Mouse (Mus musculus) kidney, adult 2 months (tissue): ENCODE results near the gene Olfr544. TPM values are rescaled to one million over a fixed set of nuclear protein-coding genes. Genes with fewer than 3 reads are reported as not detected.

ENCODE experiments used
- DNase-seq: peaks from one replicate; pipeline ENCODE4 v3.0.0; 2021
- H3K27ac ChIP-seq: fragments of 200-500 bp; 2 replicates; pipeline ENCODE4 v1.5.1; 2012; ENCODE audit warnings: low read depth, low read length, control low read depth, inconsistent platforms; ENCODE audit not compliant: insufficient read depth
- H3K27me3 ChIP-seq: fragments of 200-500 bp; replicated peaks from 2 replicates; pipeline ENCODE4 v1.6.1; 2012; ENCODE audit warnings: mild to moderate bottlenecking, moderate library complexity, low read length, inconsistent platforms; ENCODE audit not compliant: control insufficient read depth, insufficient read depth
- H3K36me3 ChIP-seq: fragments of 200-500 bp; 2 replicates; pipeline ENCODE4 v1.6.1; 2012; ENCODE audit warnings: mild to moderate bottlenecking, moderate library complexity, low read length, inconsistent platforms; ENCODE audit not compliant: control insufficient read depth, insufficient read depth
- H3K4me1 ChIP-seq: fragments of 200-500 bp; 2 replicates; pipeline ENCODE4 v1.6.1; 2011; ENCODE audit warnings: low read length; ENCODE audit not compliant: control insufficient read depth, insufficient read depth
- H3K4me3 ChIP-seq: fragments of 200-500 bp; 2 replicates; pipeline ENCODE4 v1.5.1; 2011; ENCODE audit warnings: mild to moderate bottlenecking, low read depth, low read length, control low read depth; ENCODE audit not compliant: insufficient read depth
- CTCF ChIP-seq: fragments of 200-500 bp; conservative IDR thresholded peaks from 2 replicates; pipeline ENCODE4 v1.5.1; 2011; ENCODE audit warnings: low read depth, mild to moderate bottlenecking, control low read depth, low read length, moderate library complexity, mixed read lengths; ENCODE audit not compliant: insufficient read depth, insufficient read length
- POLR2A ChIP-seq: fragments of 200-500 bp; IDR thresholded peaks from one replicate; pipeline ENCODE4 v1.6.1; 2011; ENCODE audit warnings: low read depth, low read length, control low read depth
- WGBS: fragments of 180-500 bp; shearing (Covaris S2); methylation state at CpG from one replicate; pipeline ENCODE4 v1.1.7; 2018; 5-methylcytosine and 5-hydroxymethylcytosine counted together
- polyA plus RNA-seq: library from polyadenylated mRNA; depleted of rRNA; stranded (reverse); fragments of >200 nt; gene quantifications from 2 replicates; pipeline ENCODE4 v1.2.3, GENCODE M21; 2012; rRNA removed

Gene Olfr544
- polyA plus RNA-seq = not detected in 2 replicates

- Histone ChIP-seq H3K4me1 (no peaks in the 10 kb centered on the region), H3K27me3 (no peaks in the 10 kb centered on the region), H3K27ac (no peak within 1 kb of the TSS), H3K4me3 (no peak within 1 kb of the TSS), H3K36me3 (no peaks in the 10 kb centered on the region)
- DNase-seq = no peak
- WGBS = 48% methylated on average over 1 of the region's 1 CpGs
- no peak for TF ChIP-seq CTCF
- TF ChIP-seq POLR2A = no peak
These were observed at the start of gene Olfr544 for GRCm38 (mm10) chr7:102488161-102488560. Gene Olfr544, minus strand, starts transcription at chr7:102488313.

GRCm38 (mm10) chr7:102534449-102534848 is 46.3 kb upstream of the Olfr544 start, which contains the start of gene Olfr547:
Gene Olfr547, plus strand, starts transcription at chr7:102534749.
- Histone ChIP-seq H3K27ac (no peak within 1 kb of the TSS), H3K4me3 (no peak within 1 kb of the TSS), H3K27me3 (no peaks in the 10 kb centered on the region), H3K36me3 (no peaks in the 10 kb centered on the region), H3K4me1 (no peaks in the 10 kb centered on the region)
- TF ChIP-seq POLR2A (no peak), CTCF (no peak)
- no peak for DNase-seq
- WGBS = 79% methylated on average over 1 of the region's 1 CpGs

DNA sequence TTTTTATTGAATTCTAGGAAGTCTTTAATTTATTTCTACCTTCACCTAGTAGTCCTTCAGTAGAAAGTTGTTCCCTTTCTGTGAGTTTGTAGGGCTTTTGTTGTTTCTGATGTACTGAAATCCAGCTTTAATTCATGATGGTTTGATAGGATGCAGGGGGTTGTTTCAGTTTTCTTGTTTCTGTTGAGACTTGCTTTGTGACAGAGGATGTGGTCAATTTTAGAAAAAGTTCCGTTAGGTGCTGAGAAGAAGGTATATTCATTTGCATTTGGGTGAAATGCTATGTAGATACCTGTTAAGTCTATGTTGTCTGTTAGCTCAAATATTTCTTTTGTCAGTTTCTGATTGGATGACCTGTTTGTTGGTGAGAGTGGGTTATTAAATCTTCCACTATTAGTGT is 40.9 kb upstream of the Olfr544 start:
- DNase-seq = no peak
- TF ChIP-seq POLR2A (no peak), CTCF (no peak)
- no peak overlapping the region for H3K27ac ChIP-seq
- H3K36me3 ChIP-seq = no peaks in the 10 kb centered on the region
- 88% methylated on average over 1 of the region's 1 CpGs for WGBS
- H3K4me3 ChIP-seq = no peak overlapping the region
- no peaks in the 10 kb centered on the region for H3K27me3 ChIP-seq
- no peaks in the 10 kb centered on the region for H3K4me1 ChIP-seq

- DNase-seq = no peak
- Histone ChIP-seq H3K4me1 (no peaks in the 10 kb centered on the region), H3K4me3 (no peak overlapping the region), H3K36me3 (no peaks in the 10 kb centered on the region), H3K27me3 (no peaks in the 10 kb centered on the region), H3K27ac (no peak overlapping the region)
- WGBS = 66% methylated on average over 2 of the region's 2 CpGs
- no peak for TF ChIP-seq POLR2A
- TF ChIP-seq CTCF = no peak
These were observed 28.9 kb upstream of the Olfr544 start for GRCm38 (mm10) chr7:102517051-102517335.

- Histone ChIP-seq H3K36me3 (no peaks in the 10 kb centered on the region), H3K27me3 (no peaks in the 10 kb centered on the region), H3K4me3 (no peak overlapping the region), H3K27ac (no peak overlapping the region), H3K4me1 (no peaks in the 10 kb centered on the region)
- 50% methylated on average over 10 of the region's 10 CpGs for WGBS
- TF ChIP-seq CTCF (no peak), POLR2A (no peak)
- peak; percentile 12 for DNase-seq
These were observed 28.3 kb upstream of the Olfr544 start for GRCm38 (mm10) chr7:102516261-102517050.

- WGBS = 79% methylated on average over 4 of the region's 4 CpGs
- Histone ChIP-seq H3K4me3 (no peak overlapping the region), H3K36me3 (no peaks in the 10 kb centered on the region), H3K27me3 (no peaks in the 10 kb centered on the region), H3K4me1 (no peaks in the 10 kb centered on the region), H3K27ac (no peak overlapping the region)
- no peak for TF ChIP-seq CTCF
- TF ChIP-seq POLR2A = no peak
- DNase-seq = no peak
These were observed 26.0 kb upstream of the Olfr544 start for GRCm38 (mm10) chr7:102514144-102514543.

GRCm38 (mm10) chr7:102512814-102513435 is 24.8 kb upstream of the Olfr544 start:
- H3K4me3 ChIP-seq = peak overlapping the region; percentile 38; the same call in 1 of the 2 replicates
- WGBS = under 1% methylated on average over 54 of the region's 54 CpGs
- no peak overlapping the region for H3K27ac ChIP-seq
- TF ChIP-seq POLR2A = no peak
- peak; percentile 75 for TF ChIP-seq CTCF
- no peaks in the 10 kb centered on the region for H3K36me3 ChIP-seq
- H3K4me1 ChIP-seq = no peaks in the 10 kb centered on the region
- no peaks in the 10 kb centered on the region for H3K27me3 ChIP-seq
- peak; percentile 79 for DNase-seq
